Mouse (Mus musculus): Measurements from ENCODE around the gene Tmem139. TPM values are rescaled to one million over a fixed set of nuclear protein-coding genes. Genes with fewer than 3 reads are reported as not detected.

Gene Tmem139
- total RNA-seq, 2 experiments from 2014 or later, result 0.25 TPM; not detected in 1

GRCm38 (mm10) chr6:42265391-42266330, 3.9 kb downstream of the Tmem139 start:
- intact Hi-C loops (cut with DNase I), result loop anchor here (2.0 kb wide), 3 partner anchors 19 to 83 kb away; partner anchors contain the start of genes Fam131b and Zyx
- no peak for DNase-seq

- intact Hi-C loops (cut with DNase I), result no loop called here
Measured at GRCm38 (mm10) chr6:42270817-42271216, 9.0 kb downstream of the Tmem139 start.

GRCm38 (mm10) chr6:42276151-42276550, 14.4 kb downstream of the Tmem139 start:
- intact Hi-C loops (cut with DNase I), result no loop called here

More at GRCm38 (mm10) chr6:42270817-42271216, 9.0 kb downstream of the Tmem139 start:
- DNase-seq, result no peak

GRCm38 (mm10) chr6:42282865-42283528, 21.2 kb downstream of the Tmem139 start:
- intact Hi-C loops (cut with DNase I), result no loop called here

More at GRCm38 (mm10) chr6:42276151-42276550, 14.4 kb downstream of the Tmem139 start:
- no peak for DNase-seq

GRCm38 (mm10) chr6:42286448-42286847, 24.7 kb downstream of the Tmem139 start, which contains the start of gene Clcn1:
TSS of gene Clcn1 (plus strand) at chr6:42286685.
- intact Hi-C loops (cut with DNase I), result no loop called here
- DNase-seq, result no peak

More at GRCm38 (mm10) chr6:42282865-42283528, 21.2 kb downstream of the Tmem139 start:
- no peak for DNase-seq

GRCm38 (mm10) chr6:42287562-42287961, 25.8 kb downstream of the Tmem139 start:
- no peak for DNase-seq
- intact Hi-C loops (cut with DNase I), result no loop called here

- no peak for DNase-seq
- intact Hi-C loops (cut with DNase I), result no loop called here
Measured at GRCm38 (mm10) chr6:42293327-42293726, 31.6 kb downstream of the Tmem139 start.

- DNase-seq, result no peak
- intact Hi-C loops (cut with DNase I), result no loop called here
Measured at GRCm38 (mm10) chr6:42295549-42296094, 33.9 kb downstream of the Tmem139 start.

- intact Hi-C loops (cut with DNase I), result no loop called here
- no peak for DNase-seq
Measured at GRCm38 (mm10) chr6:42299362-42299761, 37.6 kb downstream of the Tmem139 start.

GRCm38 (mm10) chr6:42309816-42310378, 48.1 kb downstream of the Tmem139 start:
- no peak for DNase-seq
- intact Hi-C loops (cut with DNase I), result no loop called here

- no peak for DNase-seq
- intact Hi-C loops (cut with DNase I), result no loop called here
Measured at GRCm38 (mm10) chr6:42310427-42311053, 48.8 kb downstream of the Tmem139 start.

Other genes starting within 250 kb of the Tmem139 start
- not detected for gene Sva, start 223.6 kb upstream of the Tmem139 start, total RNA-seq (2021)
- not detected for gene Tas2r139, start 121.0 kb upstream of the Tmem139 start, total RNA-seq (2021)
- not detected for gene Tas2r144, start 46.6 kb upstream of the Tmem139 start, total RNA-seq (2021)
- gene Gstk1, start 16.0 kb upstream of the Tmem139 start, total RNA-seq (2021), result 100 to 1,000 TPM; 135 to 146 TPM
- 10 to 100 TPM; 10.8 to 11.3 TPM for gene Casp2, start 3.0 kb downstream of the Tmem139 start, total RNA-seq (2021)
- 1 to 10 TPM; 4.3 to 5.8 TPM for gene Clcn1, start 24.7 kb downstream of the Tmem139 start, total RNA-seq (2021)
- under 1 TPM; 0.54 to 0.89 TPM for gene Fam131b, start 62.7 kb downstream of the Tmem139 start, total RNA-seq (2021)
- 10 to 100 TPM; 57.9 to 62.6 TPM for gene Zyx, start 87.7 kb downstream of the Tmem139 start, total RNA-seq (2021)
- gene Epha1, start 111.3 kb downstream of the Tmem139 start, total RNA-seq (2021), result under 1 TPM; 0.16 to 0.33 TPM
- gene Tas2r143, start 138.3 kb downstream of the Tmem139 start, total RNA-seq (2021), result not detected
- gene Tas2r135, start 143.5 kb downstream of the Tmem139 start, total RNA-seq (2021), result under 1 TPM in 1 of 2 experiments, not detected in 1; 0.24 TPM
- gene Tas2r126, start 172.6 kb downstream of the Tmem139 start, total RNA-seq (2021), result under 1 TPM in 1 of 2 experiments, not detected in 1; 0.30 TPM
- not detected for gene Olfr458, start 203.2 kb downstream of the Tmem139 start, total RNA-seq (2021)
- not detected for gene Olfr457, start 214.4 kb downstream of the Tmem139 start, total RNA-seq (2021)
- not detected for gene Olfr456, start 225.2 kb downstream of the Tmem139 start, total RNA-seq (2021)